Mouse (Mus musculus) liver, postnatal 0 days (tissue): ENCODE measurements around the gene Hipk2.

ENCODE experiments used
- CTCF ChIP-seq: sonication (generic); IDR thresholded peaks from 2 replicates; pipeline ENCODE4 v1.5.1; 2016; ENCODE audit warnings: antibody characterized with exemption, low read depth
- EP300 ChIP-seq: IDR thresholded peaks from 2 replicates; pipeline ENCODE4 v1.6.1; 2016; ENCODE audit warnings: antibody characterized with exemption, low read depth, mild to moderate bottlenecking

GRCm38 (mm10) chr6:38840780-38841179 is 35.2 kb downstream of the Hipk2 start:
- TF ChIP-seq CTCF, result no peak
- TF ChIP-seq EP300, result no peak
